Mouse (Mus musculus) embryonic facial prominence, embryonic 15.5 days (tissue): Measurements from ENCODE around the gene Commd7. TPM values are rescaled to one million over a fixed set of nuclear protein-coding genes. Genes with fewer than 3 reads are reported as not detected.

ENCODE experiments used
- polyA plus RNA-seq: library from polyadenylated mRNA; unstranded; fragments of >200 nt; fragmentation: Nextera tagmentation; extraction: Ambion mirVana; gene quantifications from 2 replicates; pipeline ENCODE4 v1.2.1, GENCODE M21; 2015

Gene Commd7
- polyA plus RNA-seq, 1 experiment from 2014 or later = 79.0 TPM

Other genes with a start within 250 kb of the Commd7 start
- gene 4930404H24Rik, start 140.0 kb downstream of the Commd7 start, polyA plus RNA-seq = not detected in 2 replicates
- 9.4 and 10.3 TPM in 2 replicates for gene Nol4l, start 102.8 kb downstream of the Commd7 start, polyA plus RNA-seq
- 7.7 and 8.4 TPM in 2 replicates for gene Dnmt3b, start 16.7 kb upstream of the Commd7 start, polyA plus RNA-seq
- gene Dnmt3c, start 63.9 kb upstream of the Commd7 start, polyA plus RNA-seq = 0.08 TPM in 1 of 2 replicates, not detected in the other
- 200 and 207 TPM in 2 replicates for gene Mapre1, start 108.5 kb upstream of the Commd7 start, polyA plus RNA-seq
- not detected in 2 replicates for gene Efcab8, start 147.2 kb upstream of the Commd7 start, polyA plus RNA-seq
- gene Sun5, start 238.3 kb upstream of the Commd7 start, polyA plus RNA-seq = not detected in 2 replicates
- gene Bpifb2, start 242.3 kb upstream of the Commd7 start, polyA plus RNA-seq = not detected in 2 replicates